Mouse (Mus musculus): ENCODE data around the gene Cdh15. TPM values are rescaled to one million over a fixed set of nuclear protein-coding genes. Genes with fewer than 3 reads are reported as not detected.
A peak's percentile ranks its signal among the peaks of the same experiment; 100 is the strongest.

Cdh15 gene
- polyA plus RNA-seq, 1 experiment from 2014 or later: 2.2 TPM

DNA sequence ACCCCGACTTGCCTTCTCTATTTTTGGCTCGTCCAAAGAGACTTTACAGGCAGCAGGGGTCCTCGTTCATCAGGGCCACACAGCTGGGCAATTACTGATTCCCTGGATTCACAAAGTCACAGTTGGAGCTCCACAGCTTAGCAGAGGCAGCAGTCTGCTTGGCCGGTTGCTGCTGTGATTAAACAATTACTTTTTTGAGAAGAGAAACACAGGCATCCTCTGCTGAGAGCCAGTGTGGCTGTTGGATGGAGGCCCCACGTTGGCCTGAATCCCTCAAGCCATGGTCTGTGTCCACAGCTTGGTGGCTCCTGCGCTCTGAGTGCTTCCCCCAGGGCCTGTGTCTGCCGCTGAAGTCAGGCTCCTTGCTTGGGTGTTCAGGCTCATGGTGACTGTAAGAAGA lies 33.2 kb upstream of the Cdh15 start:
- no peaks in the 10 kb centered on the region for H3K36me3 ChIP-seq (ENCODE audit: control insufficient read depth, insufficient read depth, low read length)
- no peak for ATAC-seq (ENCODE audit: low read depth)
- H3K27ac ChIP-seq (ENCODE audit: low read depth, low read length): peak overlapping the region; percentile 55; the same call in 1 of the 2 replicates
- H3K4me1 ChIP-seq (ENCODE audit: control insufficient read depth, insufficient read depth, low read length): peaks cover 30% of the 10 kb centered on the region
- H3K4me2 ChIP-seq (ENCODE audit: low read depth, low read length): no peak overlapping the region
- 17% methylated on average over 7 of the region's 7 CpGs for WGBS
- H3K9ac ChIP-seq (replicated peaks; ENCODE audit: low read depth, low read length): no peak overlapping the region
- H3K9me3 ChIP-seq (ENCODE audit: control insufficient read depth, low read length): no peaks in the 10 kb centered on the region
- no peaks in the 10 kb centered on the region for H3K27me3 ChIP-seq (ENCODE audit: control insufficient read depth, insufficient read depth, low read length)
- H3K4me3 ChIP-seq (ENCODE audit: low read depth, low read length): no peak overlapping the region

DNA sequence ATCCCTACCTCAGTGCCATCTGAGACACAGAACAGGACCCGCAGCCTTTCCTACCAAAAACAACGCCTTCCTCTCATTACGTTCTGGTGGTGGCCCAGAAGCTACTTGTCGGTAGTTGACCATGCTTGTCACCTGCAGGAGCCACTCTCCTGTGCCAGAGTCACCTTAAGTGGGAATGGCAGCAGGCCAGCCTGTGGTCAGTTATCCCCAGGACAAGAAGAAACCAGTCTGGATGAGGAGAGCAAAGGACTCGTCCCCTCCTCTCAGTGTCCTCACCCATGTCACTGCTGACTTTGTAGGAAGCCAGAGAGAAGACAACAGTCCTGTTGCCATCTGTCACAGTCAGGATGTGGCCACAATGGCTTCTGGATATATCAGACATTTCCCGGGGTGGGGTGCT lies 30.8 kb upstream of the Cdh15 start:
- ATAC-seq (ENCODE audit: low read depth): no peak
- H3K4me1 ChIP-seq (ENCODE audit: control insufficient read depth, insufficient read depth, low read length): peaks cover 12% of the 10 kb centered on the region; the same call in 1 of the 2 replicates
- 94% methylated on average over 6 of the region's 6 CpGs for WGBS

GRCm38 (mm10) chr8:122817724-122818496 lies 29.9 kb upstream of the Cdh15 start:
- Histone ChIP-seq H3K9ac (replicated peaks; ENCODE audit: low read depth, low read length) (no peak overlapping the region), H3K4me3 (ENCODE audit: low read depth, low read length) (no peak overlapping the region), H3K9me3 (ENCODE audit: control insufficient read depth, low read length) (no peaks in the 10 kb centered on the region), H3K4me1 (ENCODE audit: control insufficient read depth, insufficient read depth, low read length) (peaks cover 3% of the 10 kb centered on the region; the same call in 1 of the 2 replicates), H3K27me3 (ENCODE audit: control insufficient read depth, insufficient read depth, low read length) (no peaks in the 10 kb centered on the region), H3K27ac (ENCODE audit: low read depth, low read length) (no peak overlapping the region), H3K36me3 (ENCODE audit: control insufficient read depth, insufficient read depth, low read length) (no peaks in the 10 kb centered on the region), H3K4me2 (ENCODE audit: low read depth, low read length) (no peak overlapping the region)
- no peak for ATAC-seq (ENCODE audit: low read depth)
- WGBS: 50% methylated on average over 12 of the region's 13 CpGs

More for the DNA sequence above, 30.8 kb upstream of the Cdh15 start:
- no peak overlapping the region for H3K4me2 ChIP-seq (ENCODE audit: low read depth, low read length)
- H3K36me3 ChIP-seq (ENCODE audit: control insufficient read depth, insufficient read depth, low read length): no peaks in the 10 kb centered on the region
- no peak overlapping the region for H3K9ac ChIP-seq (replicated peaks; ENCODE audit: low read depth, low read length)
- H3K27me3 ChIP-seq (ENCODE audit: control insufficient read depth, insufficient read depth, low read length): no peaks in the 10 kb centered on the region
- no peak overlapping the region for H3K4me3 ChIP-seq (ENCODE audit: low read depth, low read length)
- H3K27ac ChIP-seq (ENCODE audit: low read depth, low read length): no peak overlapping the region
- no peaks in the 10 kb centered on the region for H3K9me3 ChIP-seq (ENCODE audit: control insufficient read depth, low read length)

DNA sequence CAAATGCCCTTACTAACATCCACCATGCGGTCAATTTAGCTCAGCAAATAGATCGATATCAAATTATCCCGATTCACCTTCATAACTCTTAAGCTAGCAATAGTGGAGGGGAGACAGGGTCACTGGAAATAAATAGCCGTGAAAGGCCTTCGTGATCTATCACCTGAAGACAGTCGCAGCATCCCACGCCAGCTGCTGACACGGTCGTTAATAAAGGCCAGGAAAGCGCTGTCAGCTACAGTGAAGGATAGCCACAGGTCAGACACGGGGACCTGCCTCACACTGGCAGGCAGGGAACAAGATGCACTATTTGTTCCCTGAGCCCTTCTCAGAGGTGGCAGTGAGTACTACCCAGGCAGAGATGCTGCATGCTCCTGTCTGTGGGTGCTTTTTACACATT lies 28.0 kb upstream of the Cdh15 start:
- H3K36me3 ChIP-seq (ENCODE audit: control insufficient read depth, insufficient read depth, low read length): no peaks in the 10 kb centered on the region
- H3K4me3 ChIP-seq (ENCODE audit: low read depth, low read length): no peak overlapping the region
- 0 out of 2 replicates have a peak overlapping the region, but pooled peaks have one; percentile 7 for H3K27ac ChIP-seq (ENCODE audit: low read depth, low read length)
- peaks cover under 1% of the 10 kb centered on the region; the same call in 1 of the 2 replicates for H3K4me1 ChIP-seq (ENCODE audit: control insufficient read depth, insufficient read depth, low read length)
- no peaks in the 10 kb centered on the region for H3K27me3 ChIP-seq (ENCODE audit: control insufficient read depth, insufficient read depth, low read length)
- no peak overlapping the region for H3K4me2 ChIP-seq (ENCODE audit: low read depth, low read length)
- WGBS: 56% methylated on average over 11 of the region's 11 CpGs
- H3K9ac ChIP-seq (replicated peaks; ENCODE audit: low read depth, low read length): no peak overlapping the region
- H3K9me3 ChIP-seq (ENCODE audit: control insufficient read depth, low read length): no peaks in the 10 kb centered on the region
- no peak for ATAC-seq (ENCODE audit: low read depth)

GRCm38 (mm10) chr8:122824571-122824970 lies 23.2 kb upstream of the Cdh15 start:
- H3K27me3 ChIP-seq (ENCODE audit: control insufficient read depth, insufficient read depth, low read length): no peaks in the 10 kb centered on the region
- H3K36me3 ChIP-seq (ENCODE audit: control insufficient read depth, insufficient read depth, low read length): no peaks in the 10 kb centered on the region
- ATAC-seq (ENCODE audit: low read depth): no peak
- no peak overlapping the region for H3K27ac ChIP-seq (ENCODE audit: low read depth, low read length)
- no peak overlapping the region for H3K9ac ChIP-seq (replicated peaks; ENCODE audit: low read depth, low read length)
- H3K4me2 ChIP-seq (ENCODE audit: low read depth, low read length): no peak overlapping the region
- peaks cover 9% of the 10 kb centered on the region; the same call in 1 of the 2 replicates for H3K4me1 ChIP-seq (ENCODE audit: control insufficient read depth, insufficient read depth, low read length)
- 33% methylated on average over 5 of the region's 5 CpGs for WGBS
- H3K9me3 ChIP-seq (ENCODE audit: control insufficient read depth, low read length): no peaks in the 10 kb centered on the region
- H3K4me3 ChIP-seq (ENCODE audit: low read depth, low read length): no peak overlapping the region

DNA sequence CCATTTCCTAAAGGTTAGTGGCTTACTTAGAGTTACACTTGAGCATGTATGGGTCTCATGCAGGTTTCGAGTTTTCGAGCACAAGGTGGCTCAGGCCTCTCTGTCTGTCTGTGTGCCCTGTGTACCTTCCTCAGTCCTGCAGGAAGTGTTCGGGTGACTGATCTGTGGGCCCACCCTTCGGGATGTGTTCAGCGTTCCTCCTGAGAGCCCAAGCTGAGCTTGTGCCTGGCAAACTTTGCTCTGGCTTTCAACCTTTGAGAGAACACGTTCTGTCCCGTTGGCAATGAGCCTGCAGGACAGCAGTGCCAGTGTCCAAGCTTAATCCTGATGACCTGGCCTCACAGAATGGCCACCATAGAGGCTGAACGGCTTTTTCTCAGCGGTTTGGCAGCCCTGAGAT lies 22.8 kb upstream of the Cdh15 start:
- H3K4me2 ChIP-seq (ENCODE audit: low read depth, low read length): no peak overlapping the region
- H3K27ac ChIP-seq (ENCODE audit: low read depth, low read length): no peak overlapping the region
- peaks cover 9% of the 10 kb centered on the region; the same call in 1 of the 2 replicates for H3K4me1 ChIP-seq (ENCODE audit: control insufficient read depth, insufficient read depth, low read length)
- no peaks in the 10 kb centered on the region for H3K27me3 ChIP-seq (ENCODE audit: control insufficient read depth, insufficient read depth, low read length)
- no peak for ATAC-seq (ENCODE audit: low read depth)
- no peaks in the 10 kb centered on the region for H3K9me3 ChIP-seq (ENCODE audit: control insufficient read depth, low read length)
- no peaks in the 10 kb centered on the region for H3K36me3 ChIP-seq (ENCODE audit: control insufficient read depth, insufficient read depth, low read length)
- no peak overlapping the region for H3K4me3 ChIP-seq (ENCODE audit: low read depth, low read length)
- WGBS: 80% methylated on average over 9 of the region's 9 CpGs
- no peak overlapping the region for H3K9ac ChIP-seq (replicated peaks; ENCODE audit: low read depth, low read length)

DNA sequence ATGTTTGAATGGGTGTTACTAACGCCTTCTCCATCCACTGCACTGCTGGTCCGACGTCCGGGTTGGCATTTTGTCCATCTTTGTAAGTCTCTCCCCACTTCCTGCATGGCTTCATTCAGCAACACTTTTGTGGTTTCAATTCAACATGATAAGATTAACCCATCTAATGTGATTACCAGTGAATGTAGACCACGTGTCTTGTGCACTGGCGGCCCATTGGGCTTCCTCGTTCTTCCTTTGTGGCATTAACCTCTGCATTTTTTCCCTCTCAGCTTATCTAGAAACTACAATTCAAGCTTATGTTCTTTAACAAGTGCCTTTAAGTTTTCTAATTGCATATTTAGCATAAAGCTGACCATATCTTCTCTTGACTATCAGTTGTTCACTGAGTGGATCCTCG lies 22.4 kb upstream of the Cdh15 start:
- Histone ChIP-seq H3K9me3 (ENCODE audit: control insufficient read depth, low read length) (no peaks in the 10 kb centered on the region), H3K36me3 (ENCODE audit: control insufficient read depth, insufficient read depth, low read length) (no peaks in the 10 kb centered on the region), H3K4me1 (ENCODE audit: control insufficient read depth, insufficient read depth, low read length) (peaks cover 12% of the 10 kb centered on the region; the same call in 1 of the 2 replicates), H3K9ac (replicated peaks; ENCODE audit: low read depth, low read length) (no peak overlapping the region), H3K27me3 (ENCODE audit: control insufficient read depth, insufficient read depth, low read length) (no peaks in the 10 kb centered on the region), H3K4me2 (ENCODE audit: low read depth, low read length) (no peak overlapping the region), H3K27ac (ENCODE audit: low read depth, low read length) (no peak overlapping the region), H3K4me3 (ENCODE audit: low read depth, low read length) (no peak overlapping the region)
- ATAC-seq (ENCODE audit: low read depth): no peak
- WGBS: 80% methylated on average over 8 of the region's 8 CpGs

- no peak for ATAC-seq (ENCODE audit: low read depth)
- WGBS: 77% methylated on average over 3 of the region's 3 CpGs
- H3K4me2 ChIP-seq (ENCODE audit: low read depth, low read length): no peak overlapping the region
- H3K4me3 ChIP-seq (ENCODE audit: low read depth, low read length): no peak overlapping the region
- H3K27ac ChIP-seq (ENCODE audit: low read depth, low read length): no peak overlapping the region
- no peaks in the 10 kb centered on the region for H3K9me3 ChIP-seq (ENCODE audit: control insufficient read depth, low read length)
- H3K4me1 ChIP-seq (ENCODE audit: control insufficient read depth, insufficient read depth, low read length): peaks cover 12% of the 10 kb centered on the region; the same call in 1 of the 2 replicates
- no peaks in the 10 kb centered on the region for H3K36me3 ChIP-seq (ENCODE audit: control insufficient read depth, insufficient read depth, low read length)
- H3K9ac ChIP-seq (replicated peaks; ENCODE audit: low read depth, low read length): no peak overlapping the region
- no peaks in the 10 kb centered on the region for H3K27me3 ChIP-seq (ENCODE audit: control insufficient read depth, insufficient read depth, low read length)
These were observed 18.4 kb upstream of the Cdh15 start for GRCm38 (mm10) chr8:122829396-122829795.

DNA sequence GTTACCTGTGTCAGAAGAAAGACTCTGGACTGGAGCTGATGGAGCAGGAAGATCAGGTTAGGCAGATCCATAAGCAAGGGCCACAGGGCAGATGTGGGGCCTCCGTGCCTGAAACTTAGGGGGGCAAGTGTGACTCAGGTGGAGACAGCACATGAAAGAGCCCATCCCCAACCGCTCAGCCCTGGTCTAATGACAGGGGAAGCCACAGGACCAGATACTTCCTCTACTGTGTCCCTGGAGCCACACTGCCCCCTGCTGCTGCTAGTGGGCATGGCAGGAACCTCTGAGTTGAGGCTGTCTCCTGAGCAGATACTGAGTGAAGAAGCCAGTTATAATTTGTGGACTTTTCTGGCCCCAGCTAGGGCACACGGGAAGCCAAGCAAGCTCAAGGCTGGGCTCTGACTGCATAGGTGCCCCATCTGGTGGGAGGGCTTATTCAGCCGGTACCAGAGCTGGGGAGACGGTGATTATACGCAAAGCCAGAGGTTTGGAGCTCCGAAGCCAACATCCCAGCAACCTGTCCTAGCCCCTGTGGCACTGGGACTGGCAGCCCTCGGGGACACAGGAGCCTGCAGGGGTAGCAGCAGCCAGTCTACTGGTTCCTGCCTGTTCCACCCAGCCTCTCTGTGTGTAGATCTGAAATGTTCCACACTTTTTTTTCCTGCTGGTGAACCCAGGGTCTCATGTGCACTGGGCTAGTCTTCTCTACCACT lies 17.3 kb upstream of the Cdh15 start:
- Histone ChIP-seq H3K9ac (replicated peaks; ENCODE audit: low read depth, low read length) (no peak overlapping the region), H3K4me3 (ENCODE audit: low read depth, low read length) (no peak overlapping the region), H3K27me3 (ENCODE audit: control insufficient read depth, insufficient read depth, low read length) (no peaks in the 10 kb centered on the region), H3K4me1 (ENCODE audit: control insufficient read depth, insufficient read depth, low read length) (peaks cover 12% of the 10 kb centered on the region; the same call in 1 of the 2 replicates), H3K36me3 (ENCODE audit: control insufficient read depth, insufficient read depth, low read length) (no peaks in the 10 kb centered on the region), H3K27ac (ENCODE audit: low read depth, low read length) (no peak overlapping the region), H3K4me2 (ENCODE audit: low read depth, low read length) (no peak overlapping the region), H3K9me3 (ENCODE audit: control insufficient read depth, low read length) (no peaks in the 10 kb centered on the region)
- WGBS: 41% methylated on average over 8 of the region's 8 CpGs
- ATAC-seq (ENCODE audit: low read depth): peak; percentile 80

All from neural tube, embryonic 14.5 days (tissue).